Mouse (Mus musculus): ENCODE data around the gene Eif4a1. TPM values are rescaled to one million over a fixed set of nuclear protein-coding genes. Genes with fewer than 3 reads are reported as not detected.

Gene Eif4a1
- polyA plus RNA-seq, 1 experiment: 540 TPM

DNA sequence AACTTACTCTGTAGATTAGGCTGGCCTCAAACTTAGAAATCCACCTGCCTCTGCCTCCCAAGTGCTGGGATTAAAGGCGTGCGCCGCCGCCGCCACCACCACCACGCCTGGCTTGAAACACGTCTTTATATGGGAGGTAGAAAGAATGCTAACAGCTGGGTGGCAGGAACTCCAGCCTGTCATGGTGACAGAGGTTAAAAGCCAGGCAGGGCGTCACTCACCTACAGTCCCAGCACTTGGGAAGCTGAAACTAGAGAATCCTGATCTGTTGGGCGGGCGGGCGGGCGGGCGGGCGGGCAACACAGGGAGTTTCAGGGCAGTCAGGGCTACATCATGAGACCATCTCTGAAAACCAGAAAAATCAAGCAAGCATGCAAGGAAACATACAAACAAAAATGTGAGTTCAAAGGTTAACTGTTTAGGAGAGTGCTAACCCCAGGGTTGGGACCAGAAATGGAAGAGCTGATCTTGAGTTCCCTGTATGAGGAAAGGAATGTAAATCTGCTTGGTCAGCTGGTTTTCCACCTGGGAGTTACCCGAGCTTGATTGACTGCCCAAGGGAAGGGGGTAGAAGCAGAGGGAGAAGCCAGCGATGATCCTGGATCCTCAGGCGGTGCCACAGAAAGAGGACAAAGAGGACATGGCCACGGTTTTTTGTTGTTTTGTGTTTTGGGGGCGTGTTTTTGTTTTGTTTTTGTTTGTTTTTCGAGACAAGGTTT, 40.9 kb upstream of the Eif4a1 start:
- TF ChIP-seq CTCF (IDR thresholded peaks at IDR 0.05; ENCODE audit: control insufficient read depth, insufficient read depth, low read length) (no peak), POLR2A (IDR thresholded peaks at IDR 0.05; ENCODE audit: borderline replicate concordance, control insufficient read depth, low read depth, low read length) (no peak)
- WGBS: 89% methylated on average over 20 of the region's 20 CpGs
- Histone ChIP-seq H3K4me3 (replicated peaks; ENCODE audit: control insufficient read depth, low read depth, low read length) (no peak overlapping the region), H3K27ac (ENCODE audit: control insufficient read depth, insufficient read depth, low read depth, low read length, poor library complexity) (no peak overlapping the region), H3K4me1 (ENCODE audit: control insufficient read depth, insufficient read depth, low read length) (no peaks in the 10 kb centered on the region)

GRCm38 (mm10) chr11:69711082-69711481, 38.9 kb upstream of the Eif4a1 start:
- Histone ChIP-seq H3K4me1 (ENCODE audit: control insufficient read depth, insufficient read depth, low read length) (no peaks in the 10 kb centered on the region), H3K27ac (ENCODE audit: control insufficient read depth, insufficient read depth, low read depth, low read length, poor library complexity) (no peak overlapping the region), H3K4me3 (replicated peaks; ENCODE audit: control insufficient read depth, low read depth, low read length) (no peak overlapping the region)
- 79% methylated on average over 2 of the region's 2 CpGs for WGBS
- TF ChIP-seq POLR2A (IDR thresholded peaks at IDR 0.05; ENCODE audit: borderline replicate concordance, control insufficient read depth, low read depth, low read length) (no peak), CTCF (IDR thresholded peaks at IDR 0.05; ENCODE audit: control insufficient read depth, insufficient read depth, low read length) (no peak)

DNA sequence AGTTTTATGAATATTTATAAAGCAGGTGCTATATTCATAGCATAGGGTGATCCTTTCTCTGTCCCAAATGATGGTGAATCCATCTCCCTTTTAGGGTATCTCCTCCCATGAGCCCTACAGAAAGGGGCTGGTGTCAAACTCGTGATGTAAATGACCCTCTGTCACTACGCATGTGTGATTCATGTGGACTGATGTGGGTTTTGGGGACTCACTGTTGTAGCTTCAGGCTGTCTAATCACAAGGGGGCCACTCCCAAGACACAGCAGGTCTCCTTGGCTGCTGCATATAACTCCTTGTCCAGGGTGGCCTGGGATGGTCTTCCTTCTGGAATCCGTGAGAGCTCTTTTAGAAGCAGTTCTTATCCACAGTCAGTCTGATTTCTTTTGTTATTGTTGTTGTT, 38.2 kb upstream of the Eif4a1 start:
- TF ChIP-seq CTCF (IDR thresholded peaks at IDR 0.05; ENCODE audit: control insufficient read depth, insufficient read depth, low read length): no peak
- no peak for TF ChIP-seq POLR2A (IDR thresholded peaks at IDR 0.05; ENCODE audit: borderline replicate concordance, control insufficient read depth, low read depth, low read length)
- WGBS: 77% methylated on average over 3 of the region's 3 CpGs

DNA sequence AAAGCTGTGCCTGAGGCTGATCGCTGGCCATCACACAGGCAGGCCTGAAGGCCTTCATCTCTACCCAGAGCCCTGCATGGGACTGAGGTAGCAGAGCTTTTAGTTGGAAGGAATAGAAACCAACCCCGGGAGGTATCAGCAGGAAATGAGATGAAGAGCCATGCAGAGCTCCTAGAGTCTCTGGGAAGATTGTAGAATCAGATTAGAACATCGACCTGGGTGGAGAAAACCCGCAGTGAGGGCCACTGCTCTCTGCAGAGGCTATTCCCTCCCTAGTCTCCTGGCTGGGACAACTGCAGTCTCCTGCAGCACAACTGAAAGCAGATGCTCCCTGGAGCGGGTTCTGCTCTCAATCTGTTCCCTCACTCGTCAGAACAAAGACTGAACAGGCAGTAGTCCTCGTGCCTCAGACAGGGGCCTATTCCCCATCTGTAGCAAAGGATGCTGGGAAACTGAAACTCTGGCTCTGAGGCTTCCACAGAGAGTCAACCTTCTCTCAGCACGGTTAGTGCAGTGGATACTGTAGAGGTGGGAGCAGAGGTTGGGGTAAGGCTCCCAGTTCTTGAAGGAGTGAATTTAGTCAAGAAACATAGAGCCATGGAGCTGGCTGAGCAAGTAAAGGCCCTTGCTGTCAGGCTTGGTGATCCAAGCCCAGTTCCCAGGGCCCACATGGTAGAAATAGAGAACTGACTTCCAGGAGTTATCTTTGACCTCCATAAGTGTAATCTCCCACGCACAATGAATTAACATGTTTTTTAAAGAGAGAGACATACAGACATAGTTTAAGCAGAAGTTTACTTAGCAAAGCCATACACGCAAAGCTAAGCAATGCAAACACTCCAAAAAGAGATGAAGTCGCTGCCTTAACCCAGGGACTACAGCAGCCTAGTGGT, 37.6 kb upstream of the Eif4a1 start:
- no peak overlapping the region for H3K27ac ChIP-seq (ENCODE audit: control insufficient read depth, insufficient read depth, low read depth, low read length, poor library complexity)
- no peak overlapping the region for H3K4me3 ChIP-seq (replicated peaks; ENCODE audit: control insufficient read depth, low read depth, low read length)
- no peak for TF ChIP-seq POLR2A (IDR thresholded peaks at IDR 0.05; ENCODE audit: borderline replicate concordance, control insufficient read depth, low read depth, low read length)
- H3K4me1 ChIP-seq (ENCODE audit: control insufficient read depth, insufficient read depth, low read length): no peaks in the 10 kb centered on the region
- 62% methylated on average over 11 of the region's 11 CpGs for WGBS

More for the DNA sequence above, 38.2 kb upstream of the Eif4a1 start:
- Histone ChIP-seq H3K4me3 (replicated peaks; ENCODE audit: control insufficient read depth, low read depth, low read length) (no peak overlapping the region), H3K27ac (ENCODE audit: control insufficient read depth, insufficient read depth, low read depth, low read length, poor library complexity) (no peak overlapping the region), H3K4me1 (ENCODE audit: control insufficient read depth, insufficient read depth, low read length) (no peaks in the 10 kb centered on the region)

- no peaks in the 10 kb centered on the region for H3K4me1 ChIP-seq (ENCODE audit: control insufficient read depth, insufficient read depth, low read length)
- H3K4me3 ChIP-seq (replicated peaks; ENCODE audit: control insufficient read depth, low read depth, low read length): no peak overlapping the region
- TF ChIP-seq POLR2A (IDR thresholded peaks at IDR 0.05; ENCODE audit: borderline replicate concordance, control insufficient read depth, low read depth, low read length) (no peak), CTCF (IDR thresholded peaks at IDR 0.05; ENCODE audit: control insufficient read depth, insufficient read depth, low read length) (no peak)
- WGBS: 77% methylated on average over 3 of the region's 3 CpGs
- H3K27ac ChIP-seq (ENCODE audit: control insufficient read depth, insufficient read depth, low read depth, low read length, poor library complexity): no peak overlapping the region
Measured at GRCm38 (mm10) chr11:69708614-69709265, 36.5 kb upstream of the Eif4a1 start.

- TF ChIP-seq POLR2A (IDR thresholded peaks at IDR 0.05; ENCODE audit: borderline replicate concordance, control insufficient read depth, low read depth, low read length): no peak
- no peak for TF ChIP-seq CTCF (IDR thresholded peaks at IDR 0.05; ENCODE audit: control insufficient read depth, insufficient read depth, low read length)
- 83% methylated on average over 4 of the region's 4 CpGs for WGBS
- Histone ChIP-seq H3K4me1 (ENCODE audit: control insufficient read depth, insufficient read depth, low read length) (no peaks in the 10 kb centered on the region), H3K27ac (ENCODE audit: control insufficient read depth, insufficient read depth, low read depth, low read length, poor library complexity) (no peak overlapping the region), H3K4me3 (replicated peaks; ENCODE audit: control insufficient read depth, low read depth, low read length) (no peak overlapping the region)
Measured at GRCm38 (mm10) chr11:69707873-69708381, 35.7 kb upstream of the Eif4a1 start.

DNA sequence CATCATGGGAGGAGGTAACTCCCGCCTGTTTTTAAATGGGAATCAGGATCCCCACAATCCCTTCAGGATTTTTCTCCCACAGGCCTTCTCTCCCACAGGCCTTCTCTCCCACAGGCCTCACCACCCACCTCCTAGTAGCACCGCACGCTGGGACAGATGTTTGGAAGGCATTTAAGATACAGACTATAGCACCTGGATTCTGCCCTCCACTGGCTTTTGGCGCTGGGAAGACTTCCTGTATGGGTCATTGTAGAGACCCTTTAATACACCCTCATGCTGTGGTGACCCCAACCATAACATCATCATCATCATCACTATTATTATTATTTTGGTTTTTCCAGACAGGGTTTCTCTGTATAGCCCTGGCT, 35.2 kb upstream of the Eif4a1 start:
- WGBS: 83% methylated on average over 4 of the region's 4 CpGs
- TF ChIP-seq POLR2A (IDR thresholded peaks at IDR 0.05; ENCODE audit: borderline replicate concordance, control insufficient read depth, low read depth, low read length): no peak
- TF ChIP-seq CTCF (IDR thresholded peaks at IDR 0.05; ENCODE audit: control insufficient read depth, insufficient read depth, low read length): no peak
- Histone ChIP-seq H3K27ac (ENCODE audit: control insufficient read depth, insufficient read depth, low read depth, low read length, poor library complexity) (no peak overlapping the region), H3K4me1 (ENCODE audit: control insufficient read depth, insufficient read depth, low read length) (no peaks in the 10 kb centered on the region), H3K4me3 (replicated peaks; ENCODE audit: control insufficient read depth, low read depth, low read length) (no peak overlapping the region)

All from bone marrow, adult 2 months (tissue).